15 mouse cellular contexts compared by ENCODE assay signal in the genomic region with DNA sequence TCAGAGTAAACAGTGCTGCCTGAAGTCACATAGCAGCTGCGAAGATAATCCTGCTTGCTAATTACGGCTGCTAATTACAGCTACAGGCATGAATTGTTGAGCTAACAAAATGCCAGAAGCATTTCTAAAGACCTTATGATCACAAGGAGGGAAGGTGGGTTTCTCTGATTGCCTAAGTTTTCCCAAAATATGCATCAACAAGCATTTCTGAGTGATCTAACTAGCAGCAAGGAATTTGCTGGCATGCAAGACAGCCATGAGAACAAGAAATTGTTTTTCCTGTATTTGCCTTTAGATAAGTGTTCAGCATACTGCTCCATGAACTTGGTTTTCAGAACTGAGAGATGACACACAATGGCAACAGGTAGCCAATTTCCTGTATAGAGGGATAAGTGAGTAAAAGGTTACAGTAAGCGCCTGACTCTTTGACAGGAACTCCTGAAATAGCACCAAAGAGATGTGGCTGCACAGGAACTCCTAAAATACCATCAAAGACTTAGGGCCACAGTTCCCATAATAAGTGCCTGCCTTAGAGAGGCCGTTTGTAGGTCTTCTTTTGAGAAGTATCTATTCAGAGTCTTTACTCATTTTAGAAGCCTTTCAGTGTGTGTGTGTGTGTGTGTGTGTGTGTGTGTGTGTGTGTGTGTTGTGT. TPM values are rescaled to one million over a fixed set of nuclear protein-coding genes. Genes with fewer than 3 reads are reported as not detected.
DNase-seq lines count a peak whose midpoint lies in the region; ATAC-seq lines count a peak whose summit lies in the region.
"Had no signal": no experiment of that assay in that cellular context is flagged by ENCODE, and none has a peak within 500 bp of the region (broad histone marks: within the 10 kb centered on the region; RNA-seq: fewer than 3 reads in every experiment).

No protein-coding gene starts in this region.

- H3K27me3 ChIP-seq in heart, embryonic 10.5 days (ENCODE audit: insufficient read depth, poor library complexity, severe bottlenecking), result no peaks in the 10 kb centered on the region
- H3K27me3 ChIP-seq in megakaryocyte, embryonic 14.5 days (replicated peaks), result no peaks in the 10 kb centered on the region
- H3K27me3 ChIP-seq: embryonic facial prominence, embryonic 13.5 days; liver, embryonic 12.5 days had no signal

- no peak overlapping the region for H3K4me3 ChIP-seq in heart, embryonic 10.5 days
- H3K4me3 ChIP-seq in megakaryocyte, embryonic 14.5 days (replicated peaks), result peak overlapping the region; percentile 48
- H3K4me3 ChIP-seq: embryonic facial prominence, embryonic 13.5 days; liver, embryonic 12.5 days; midbrain, embryonic 10.5 days had no signal

- no peaks in the 10 kb centered on the region for H3K9me3 ChIP-seq in heart, embryonic 10.5 days
- H3K9me3 ChIP-seq in megakaryocyte, embryonic 14.5 days, result no peaks in the 10 kb centered on the region
- H3K9me3 ChIP-seq: embryonic facial prominence, embryonic 13.5 days; liver, embryonic 12.5 days; midbrain, embryonic 10.5 days had no signal

- peak; percentile 28 for DNase-seq in heart, embryonic 10.5 days (ENCODE audit: low spot score)
- no peak for DNase-seq in heart, postnatal 4 days
- DNase-seq in T-cell, adult 2 months (ENCODE audit: low spot score), result peak; percentile 34
- DNase-seq in embryo, embryonic 10.5 days (ENCODE audit: low spot score), result no peak
- no peak for DNase-seq in c-Kit-positive CD71-positive TER-119-positive erythroid progenitor cells, embryonic 14.5 days (ENCODE audit: low spot score)
- DNase-seq: adrenal gland, postnatal 36 days; cerebellum, adult 9-11 months; kidney, postnatal 36 days had no signal

- H3K27ac ChIP-seq in heart, embryonic 10.5 days, result peak overlapping the region; percentile 57
- H3K27ac ChIP-seq: embryonic facial prominence, embryonic 13.5 days; liver, embryonic 12.5 days; midbrain, embryonic 10.5 days had no signal

- H3K4me1 ChIP-seq in heart, embryonic 10.5 days, result peaks cover 8% of the 10 kb centered on the region
- peaks cover 85% of the 10 kb centered on the region for H3K4me1 ChIP-seq in megakaryocyte, embryonic 14.5 days
- H3K4me1 ChIP-seq: embryonic facial prominence, embryonic 13.5 days; liver, embryonic 12.5 days; midbrain, embryonic 10.5 days had no signal

- peaks cover 6% of the 10 kb centered on the region; the same call in 1 of the 2 replicates for H3K36me3 ChIP-seq in heart, embryonic 10.5 days
- peaks cover 94% of the 10 kb centered on the region for H3K36me3 ChIP-seq in megakaryocyte, embryonic 14.5 days (replicated peaks; ENCODE audit: low read length)
- H3K36me3 ChIP-seq: embryonic facial prominence, embryonic 13.5 days; midbrain, embryonic 10.5 days had no signal

- WGBS in heart, embryonic 10.5 days, result 44% methylated on average over 4 of the region's 4 CpGs

- ATAC-seq in megakaryocyte, adult 5-6 weeks (ENCODE audit: poor library complexity, severe bottlenecking), result no peak
- ATAC-seq in inflammation-experienced regulatory T-cells, adult 6 months, result peak; percentile 67
- ATAC-seq: forebrain, embryonic 16.5 days; liver, embryonic 12.5 days had no signal

RNA-seq across cellular contexts. Expression of a gene that starts 22.3 kb away (rescaled TPM):
- polyA plus RNA-seq in heart, embryonic 10.5 days (2016; fragmentation: Nextera tagmentation; extraction: Ambion mirVana), result 27.4 and 36.5 TPM in 2 replicates
- total RNA-seq in heart, postnatal 4 days (2021), result 10 to 100 TPM; 12.4 to 12.5 TPM
- 1.6 and 16.0 TPM in 2 replicates for polyA plus RNA-seq in megakaryocyte, embryonic 14.5 days (2012; ENCODE audit: insufficient read depth, low replicate concordance)
- total RNA-seq in megakaryocyte, adult 5-6 weeks (2015), result 68.4 and 71.2 TPM in 2 replicates
- total RNA-seq in megakaryocyte, adult 5-6 weeks (2017), result 106 and 107 TPM in 2 replicates
- polyA plus RNA-seq in inflammation-experienced regulatory T-cells, adult 6 months (2017; shearing (Covaris generic)), result 100 to 1,000 TPM; 205 to 255 (median 211) TPM

Comparison
In these comparisons a context has a peak if more than half of its experiments do, and no peak if none do; other contexts are left out.
1. DNase-seq: peak in heart, embryonic 10.5 days (single experiment) and T-cell, adult 2 months (single experiment); none in heart, postnatal 4 days (single experiment), embryo, embryonic 10.5 days (single experiment) and c-Kit-positive CD71-positive TER-119-positive erythroid progenitor cells, embryonic 14.5 days (single experiment).